Mouse (Mus musculus): ENCODE measurements around the gene Gnb1. TPM values are rescaled to one million over a fixed set of nuclear protein-coding genes. Genes with fewer than 3 reads are reported as not detected.
"Not testable (repeated sequence)": the region's sequence is repeated elsewhere in the genome, so short reads cannot be mapped to it uniquely, and the experiment has no call there.

Gnb1 gene
- polyA plus RNA-seq, 2 experiments: 92.8 to 98.7 TPM

DNA sequence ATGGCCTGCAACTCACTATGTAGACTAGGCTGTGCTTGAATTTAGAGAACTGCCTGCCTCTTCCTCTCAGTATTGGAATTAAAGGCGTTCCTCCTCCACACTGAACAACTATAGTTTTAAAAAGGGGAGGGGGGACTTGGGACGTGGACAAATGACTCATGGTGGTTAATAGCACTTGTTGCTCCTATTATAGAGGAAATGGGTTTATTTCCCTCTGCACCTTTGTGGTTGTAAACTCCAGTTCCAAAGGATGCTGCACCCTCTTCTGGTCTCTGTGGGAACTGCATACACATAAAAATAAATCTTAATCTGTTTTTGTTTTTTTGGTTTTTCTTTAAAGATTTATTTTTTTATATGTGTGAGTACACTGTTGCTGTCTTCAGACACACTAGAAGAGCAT is 77.0 kb downstream of the Gnb1 start:
- Histone ChIP-seq H3K4me1 (replicated peaks; ENCODE audit: control insufficient read depth in 2 of 2, insufficient read depth in 2 of 2, low read length in 1 of 2) (peaks cover 10 to 32% of the 10 kb centered on the region in 2 experiments; a peak in 3 of 4 replicates), H3K27me3 (ENCODE audit: control insufficient read depth, insufficient read depth, low read length) (no peaks in the 10 kb centered on the region), H3K4me2 (ENCODE audit: low read depth) (no peak overlapping the region; the same call in 1 of the 2 replicates), H3K9me3 (ENCODE audit: control insufficient read depth, low read length) (no peaks in the 10 kb centered on the region), H3K27ac (no peak overlapping the region), H3K36me3 (replicated peaks; ENCODE audit: control insufficient read depth, insufficient read depth, low read depth) (no peaks in the 10 kb centered on the region), H3K4me3 (ENCODE audit: insufficient read depth in 1 of 2, low read depth in 2 of 2, low read length in 2 of 2) (no peak overlapping the region), H3K9ac (replicated peaks) (no peak overlapping the region)
- no peak for ATAC-seq (ENCODE audit: insufficient read depth)
- 11% methylated on average over 2 of the region's 2 CpGs for WGBS (ENCODE audit: insufficient replicate concordance)
- DNase-seq (ENCODE audit: low read depth in 3 of 3, low spot score in 3 of 3): no peak
- TF ChIP-seq CTCF (IDR thresholded peaks at IDR 0.05; ENCODE audit: low read depth): peak; percentile 74
- no peak for TF ChIP-seq EP300 (IDR thresholded peaks at IDR 0.05; ENCODE audit: low read depth)

DNA sequence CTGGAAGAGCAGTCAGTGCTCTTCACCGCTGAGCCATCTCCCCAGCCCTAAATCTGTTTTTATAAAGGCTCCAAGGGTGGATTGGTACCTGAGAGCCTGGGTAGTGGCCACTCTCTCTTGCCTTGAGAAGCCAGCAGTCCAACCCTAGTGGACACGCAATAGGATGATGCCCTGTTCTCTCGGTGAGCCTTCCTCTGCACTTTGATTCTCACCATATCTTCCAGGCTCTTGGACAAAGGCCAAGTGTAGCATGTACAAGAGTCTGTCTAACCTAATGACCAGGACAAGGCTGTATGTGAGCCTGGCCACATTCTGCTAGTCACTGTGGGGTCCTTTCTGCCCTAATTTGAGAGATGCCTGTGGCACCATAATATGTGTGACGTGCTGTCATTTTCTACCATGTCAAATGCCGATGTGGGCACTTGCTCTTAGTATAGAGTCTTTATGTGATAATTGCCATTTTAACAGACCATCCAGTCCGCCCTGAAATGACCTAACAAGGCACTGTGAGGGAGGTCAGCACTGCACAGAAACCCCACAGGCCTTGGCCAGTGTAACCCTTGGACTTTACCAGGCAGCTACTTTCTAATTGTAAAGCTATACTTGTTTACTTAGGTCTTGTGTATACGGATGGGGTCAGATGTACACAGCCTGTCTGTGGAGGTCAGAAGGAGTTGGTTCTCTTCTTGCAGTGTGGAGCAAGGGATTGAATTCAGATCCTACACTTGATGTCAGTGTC is 77.6 kb downstream of the Gnb1 start:
- WGBS (ENCODE audit: insufficient replicate concordance): 69% methylated on average over 7 of the region's 7 CpGs
- Histone ChIP-seq H3K4me2 (ENCODE audit: low read depth) (peak overlapping the region; percentile 26), H3K4me3 (ENCODE audit: insufficient read depth in 1 of 2, low read depth in 2 of 2, low read length in 2 of 2) (no peak overlapping the region), H3K27ac (no peak overlapping the region), H3K4me1 (replicated peaks; ENCODE audit: control insufficient read depth in 2 of 2, insufficient read depth in 2 of 2, low read length in 1 of 2) (peaks cover 10 to 33% of the 10 kb centered on the region in 2 experiments; a peak in 3 of 4 replicates), H3K27me3 (ENCODE audit: control insufficient read depth, insufficient read depth, low read length) (no peaks in the 10 kb centered on the region), H3K36me3 (replicated peaks; ENCODE audit: control insufficient read depth, insufficient read depth, low read depth) (no peaks in the 10 kb centered on the region), H3K9ac (replicated peaks) (no peak overlapping the region), H3K9me3 (ENCODE audit: control insufficient read depth, low read length) (no peaks in the 10 kb centered on the region)
- ATAC-seq (ENCODE audit: insufficient read depth): peak; percentile 35; the same call in 1 of the 2 replicates
- DNase-seq (ENCODE audit: low read depth in 3 of 3, low spot score in 3 of 3): no peak
- TF ChIP-seq CTCF (IDR thresholded peaks at IDR 0.05; ENCODE audit: low read depth) (no peak), EP300 (IDR thresholded peaks at IDR 0.05; ENCODE audit: low read depth) (no peak)

DNA sequence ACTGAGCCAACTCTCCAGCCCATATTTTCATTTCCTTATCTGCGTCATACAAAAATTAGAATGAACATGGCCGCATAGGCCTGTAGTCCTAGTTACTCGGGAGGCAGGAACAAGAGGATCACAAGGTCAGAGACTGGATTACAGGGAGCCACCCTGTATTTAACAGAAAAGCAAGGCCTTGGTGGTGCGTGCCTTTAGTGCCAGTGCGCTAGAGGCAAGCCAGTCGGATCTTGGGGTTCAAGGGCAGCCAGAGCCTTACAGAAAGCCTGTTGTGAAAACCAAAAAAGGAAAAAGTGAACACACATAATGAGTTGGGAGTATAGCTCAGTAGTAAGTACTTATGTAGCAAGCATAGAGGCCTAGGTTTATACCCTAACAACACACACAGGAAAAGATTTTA is 78.7 kb downstream of the Gnb1 start:
- Histone ChIP-seq H3K4me3 (ENCODE audit: insufficient read depth in 1 of 2, low read depth in 2 of 2, low read length in 2 of 2) (no peak overlapping the region), H3K27me3 (ENCODE audit: control insufficient read depth, insufficient read depth, low read length) (no peaks in the 10 kb centered on the region), H3K9ac (replicated peaks) (no peak overlapping the region), H3K36me3 (replicated peaks; ENCODE audit: control insufficient read depth, insufficient read depth, low read depth) (no peaks in the 10 kb centered on the region), H3K9me3 (ENCODE audit: control insufficient read depth, low read length) (no peaks in the 10 kb centered on the region), H3K27ac (no peak overlapping the region), H3K4me1 (replicated peaks; ENCODE audit: control insufficient read depth in 2 of 2, insufficient read depth in 2 of 2, low read length in 1 of 2) (peaks cover 10 to 29% of the 10 kb centered on the region in 2 experiments; a peak in 3 of 4 replicates), H3K4me2 (ENCODE audit: low read depth) (no peak overlapping the region)
- no peak for TF ChIP-seq CTCF (IDR thresholded peaks at IDR 0.05; ENCODE audit: low read depth)
- no peak for TF ChIP-seq EP300 (IDR thresholded peaks at IDR 0.05; ENCODE audit: low read depth)
- WGBS (ENCODE audit: insufficient replicate concordance): 77% methylated on average over 6 of the region's 6 CpGs
- no peak for DNase-seq (ENCODE audit: low read depth in 3 of 3, low spot score in 3 of 3)
- ATAC-seq (ENCODE audit: insufficient read depth): no peak

DNA sequence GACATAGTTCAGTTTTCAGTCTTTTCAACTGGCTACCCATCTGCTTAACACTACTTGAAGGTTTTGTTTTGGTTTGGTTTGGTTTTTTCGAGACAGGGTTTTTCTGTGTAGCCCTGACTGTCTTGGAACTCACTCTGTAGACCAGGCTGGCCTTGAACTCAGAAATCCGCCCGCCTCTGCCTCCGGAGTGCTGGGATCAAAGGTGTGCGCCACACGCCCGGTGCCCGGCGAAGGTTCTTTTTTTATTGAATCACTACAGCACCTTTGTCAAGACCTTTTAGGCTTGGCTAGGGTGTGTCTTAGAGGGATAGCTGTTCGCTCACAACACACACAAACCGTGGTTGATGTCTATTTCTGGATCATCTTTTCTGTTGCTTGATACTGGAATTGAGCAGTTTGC is 79.2 kb downstream of the Gnb1 start:
- WGBS (ENCODE audit: insufficient replicate concordance): 66% methylated on average over 11 of the region's 11 CpGs
- not testable (repeated sequence) for H3K9ac ChIP-seq (replicated peaks); H3K4me2 ChIP-seq (ENCODE audit: low read depth); H3K4me3 ChIP-seq (ENCODE audit: insufficient read depth in 1 of 2, low read depth in 2 of 2, low read length in 2 of 2); DNase-seq (ENCODE audit: low read depth in 3 of 3, low spot score in 3 of 3); H3K27me3 ChIP-seq (ENCODE audit: control insufficient read depth, insufficient read depth, low read length); ATAC-seq (ENCODE audit: insufficient read depth); H3K27ac ChIP-seq; H3K36me3 ChIP-seq (replicated peaks; ENCODE audit: control insufficient read depth, insufficient read depth, low read depth); H3K9me3 ChIP-seq (ENCODE audit: control insufficient read depth, low read length)
- peaks cover 5 to 25% of the 10 kb centered on the region in 2 experiments; a peak in 2 of 4 replicates for H3K4me1 ChIP-seq (replicated peaks; ENCODE audit: control insufficient read depth in 2 of 2, insufficient read depth in 2 of 2, low read length in 1 of 2)

DNA sequence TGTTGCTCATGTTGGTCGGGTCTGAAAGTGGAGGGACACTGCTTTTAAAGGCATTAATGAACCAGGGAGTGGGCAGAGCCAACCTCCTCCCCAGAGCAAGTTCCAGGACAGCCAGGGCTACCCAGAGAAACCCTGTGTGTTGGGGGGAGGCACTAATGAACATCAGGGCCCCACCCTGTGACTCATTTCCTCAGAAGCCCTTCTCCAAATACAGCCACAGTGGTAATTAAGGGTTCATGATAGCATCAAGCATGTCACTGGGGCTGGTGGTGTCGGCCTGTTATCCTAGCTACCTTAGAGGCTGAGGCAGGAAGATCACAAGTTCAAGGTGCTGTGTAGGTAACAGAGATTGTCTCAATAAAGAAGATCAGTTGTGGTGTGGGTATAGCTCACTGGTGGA is 80.3 kb downstream of the Gnb1 start:
- H3K9me3 ChIP-seq (ENCODE audit: control insufficient read depth, low read length): no peaks in the 10 kb centered on the region
- H3K27me3 ChIP-seq (ENCODE audit: control insufficient read depth, insufficient read depth, low read length): no peaks in the 10 kb centered on the region
- ATAC-seq (ENCODE audit: insufficient read depth) (no peak), DNase-seq (ENCODE audit: low read depth in 3 of 3, low spot score in 3 of 3) (no peak)
- no peak overlapping the region for H3K9ac ChIP-seq (replicated peaks)
- H3K4me1 ChIP-seq (replicated peaks; ENCODE audit: control insufficient read depth in 2 of 2, insufficient read depth in 2 of 2, low read length in 1 of 2): peaks cover 0 to 17% of the 10 kb centered on the region in 2 experiments; a peak in 2 of 4 replicates
- H3K4me2 ChIP-seq (ENCODE audit: low read depth): no peak overlapping the region
- TF ChIP-seq CTCF (IDR thresholded peaks at IDR 0.05; ENCODE audit: low read depth): no peak
- TF ChIP-seq EP300 (IDR thresholded peaks at IDR 0.05; ENCODE audit: low read depth): no peak
- no peak overlapping the region for H3K27ac ChIP-seq
- no peak overlapping the region for H3K4me3 ChIP-seq (ENCODE audit: insufficient read depth in 1 of 2, low read depth in 2 of 2, low read length in 2 of 2)
- 45% methylated on average over 2 of the region's 2 CpGs for WGBS (ENCODE audit: insufficient replicate concordance)
- H3K36me3 ChIP-seq (replicated peaks; ENCODE audit: control insufficient read depth, insufficient read depth, low read depth): no peaks in the 10 kb centered on the region

All from liver, embryonic 14.5 days (tissue).